21 mouse cellular contexts compared by ENCODE assay signal in genomic region chr5:140661427-140661826, GRCm38 (mm10). TPM values are rescaled to one million over a fixed set of nuclear protein-coding genes. Genes with fewer than 3 reads are reported as not detected.
DNase-seq lines count a peak whose midpoint lies in the region; ATAC-seq and TF ChIP-seq lines count a peak whose summit lies in the region.
"Had no signal": no experiment of that assay in that cellular context is flagged by ENCODE, and none has a peak within 500 bp of the region (broad histone marks: within the 10 kb centered on the region; RNA-seq: fewer than 3 reads in every experiment).

No protein-coding gene starts in this region.

- WGBS in heart, embryonic 13.5 days, result 43% methylated on average over 8 of the region's 8 CpGs
- 59% methylated on average over 8 of the region's 8 CpGs for WGBS in heart, adult 2 months
- WGBS in midbrain, embryonic 13.5 days, result 78% methylated on average over 8 of the region's 8 CpGs
- 83% methylated on average over 8 of the region's 8 CpGs for WGBS in midbrain, embryonic 14.5 days
- WGBS in forebrain, embryonic 15.5 days, result 63% methylated on average over 8 of the region's 8 CpGs
- 72% methylated on average over 8 of the region's 8 CpGs for WGBS in hindbrain, postnatal 0 days

- H3K4me1 ChIP-seq in heart, embryonic 13.5 days, result peaks cover 37% of the 10 kb centered on the region
- peaks cover 3% of the 10 kb centered on the region; the same call in 1 of the 2 replicates for H3K4me1 ChIP-seq in heart, adult 2 months (ENCODE audit: control insufficient read depth, insufficient read depth, low read length)
- H3K4me1 ChIP-seq in midbrain, embryonic 13.5 days (replicated peaks), result peaks cover 44% of the 10 kb centered on the region
- peaks cover 7% of the 10 kb centered on the region for H3K4me1 ChIP-seq in midbrain, embryonic 14.5 days (ENCODE audit: control insufficient read depth, insufficient read depth, low read length)
- peaks cover 0 to 30% of the 10 kb centered on the region in 2 experiments; a peak in 3 of 4 replicates for H3K4me1 ChIP-seq in MEL (ENCODE audit: control insufficient read depth in 1 of 2, insufficient read depth in 2 of 2, low read length in 2 of 2)
- H3K4me1 ChIP-seq in forebrain, embryonic 15.5 days, result peaks cover 56% of the 10 kb centered on the region
- peaks cover 10% of the 10 kb centered on the region; the same call in 1 of the 2 replicates for H3K4me1 ChIP-seq in hindbrain, postnatal 0 days (ENCODE audit: insufficient read depth, low read length)

- intact Hi-C loops in heart, adult 2 months (cut with DNase I), result no loop called here

- no peak for TF ChIP-seq RAD21 in MEL (IDR thresholded peaks at IDR 0.05; ENCODE audit: low read depth, low read length)

- peaks cover 7% of the 10 kb centered on the region for H3K27me3 ChIP-seq in heart, embryonic 13.5 days (replicated peaks)
- no peaks in the 10 kb centered on the region for H3K27me3 ChIP-seq in heart, adult 2 months (ENCODE audit: control insufficient read depth, insufficient read depth, low read length)
- H3K27me3 ChIP-seq in midbrain, embryonic 13.5 days, result no peaks in the 10 kb centered on the region
- H3K27me3 ChIP-seq in midbrain, embryonic 14.5 days (ENCODE audit: control insufficient read depth, insufficient read depth, low read length), result no peaks in the 10 kb centered on the region
- H3K27me3 ChIP-seq in MEL (ENCODE audit: control insufficient read depth in 1 of 2, insufficient read depth in 2 of 2, low read length in 2 of 2), result no peaks in the 10 kb centered on the region
- no peaks in the 10 kb centered on the region for H3K27me3 ChIP-seq in forebrain, embryonic 15.5 days
- no peaks in the 10 kb centered on the region for H3K27me3 ChIP-seq in hindbrain, postnatal 0 days (ENCODE audit: insufficient read depth, low read length)
- H3K27me3 ChIP-seq: limb, embryonic 13.5 days had no signal

- no peak overlapping the region for H3K4me3 ChIP-seq in heart, embryonic 13.5 days
- no peak overlapping the region for H3K4me3 ChIP-seq in heart, adult 2 months
- H3K4me3 ChIP-seq in midbrain, embryonic 13.5 days (replicated peaks), result no peak overlapping the region
- no peak overlapping the region for H3K4me3 ChIP-seq in midbrain, embryonic 14.5 days (replicated peaks; ENCODE audit: low read depth, low read length)
- H3K4me3 ChIP-seq in MEL (ENCODE audit: control insufficient read depth in 1 of 2, insufficient read depth in 1 of 2, low read depth in 2 of 2, low read length in 2 of 2), result no peak overlapping the region
- H3K4me3 ChIP-seq in forebrain, embryonic 15.5 days, result no peak overlapping the region
- H3K4me3 ChIP-seq in hindbrain, postnatal 0 days (ENCODE audit: low read length), result no peak overlapping the region
- H3K4me3 ChIP-seq: embryonic facial prominence, embryonic 12.5 days; limb, embryonic 13.5 days; liver, embryonic 15.5 days had no signal

- no peaks in the 10 kb centered on the region for H3K9me3 ChIP-seq in heart, embryonic 13.5 days
- no peaks in the 10 kb centered on the region for H3K9me3 ChIP-seq in midbrain, embryonic 13.5 days
- no peaks in the 10 kb centered on the region for H3K9me3 ChIP-seq in midbrain, embryonic 14.5 days (ENCODE audit: control insufficient read depth, low read length)
- H3K9me3 ChIP-seq in MEL (replicated peaks; ENCODE audit: insufficient read depth, low read length), result no peaks in the 10 kb centered on the region
- H3K9me3 ChIP-seq in forebrain, embryonic 15.5 days, result no peaks in the 10 kb centered on the region
- H3K9me3 ChIP-seq in hindbrain, postnatal 0 days (ENCODE audit: low read length), result no peaks in the 10 kb centered on the region
- H3K9me3 ChIP-seq: embryonic facial prominence, embryonic 12.5 days; limb, embryonic 13.5 days; liver, embryonic 15.5 days had no signal

- no peak for TF ChIP-seq EP300 in heart, adult 2 months (IDR thresholded peaks at IDR 0.05; ENCODE audit: insufficient read depth, low read depth, low read length)
- TF ChIP-seq EP300 in MEL (IDR thresholded peaks at IDR 0.05; ENCODE audit: low read depth in 1 of 2, low read length in 2 of 2), result peak in 1 of 2 experiments; percentile 36; a peak in 1 of 4 replicates

- peak overlapping the region; percentile 53 for H3K4me2 ChIP-seq in heart, embryonic 13.5 days
- no peak overlapping the region for H3K4me2 ChIP-seq in midbrain, embryonic 13.5 days (replicated peaks)
- H3K4me2 ChIP-seq in midbrain, embryonic 14.5 days (ENCODE audit: low read length), result no peak overlapping the region
- H3K4me2 ChIP-seq in forebrain, embryonic 15.5 days (replicated peaks), result no peak overlapping the region
- no peak overlapping the region for H3K4me2 ChIP-seq in hindbrain, postnatal 0 days (ENCODE audit: low read depth, low read length)
- H3K4me2 ChIP-seq: embryonic facial prominence, embryonic 12.5 days; hindbrain, embryonic 14.5 days; limb, embryonic 13.5 days; liver, embryonic 15.5 days had no signal

- TF ChIP-seq CTCF in heart, adult 2 months (IDR thresholded peaks at IDR 0.05), result no peak
- no peak for TF ChIP-seq CTCF in MEL (IDR thresholded peaks at IDR 0.05 in 2 of 3, conservative IDR thresholded peaks at IDR 0.05 in 1 of 3; ENCODE audit: control insufficient read depth in 1 of 3, insufficient read depth in 1 of 3, low read depth in 2 of 3, low read length in 3 of 3, poor library complexity in 1 of 3, severe bottlenecking in 1 of 3)
- TF ChIP-seq CTCF in hindbrain, postnatal 0 days (IDR thresholded peaks at IDR 0.05; ENCODE audit: low read depth), result no peak

- no peak for DNase-seq in heart, adult 2 months
- no peak for DNase-seq in midbrain, embryonic 14.5 days
- no peak for DNase-seq in MEL (ENCODE audit: low read depth, low spot score)
- DNase-seq in embryo, embryonic 10 days (ENCODE audit: low spot score), result no peak
- no peak for DNase-seq in hindbrain, postnatal 0 days (ENCODE audit: low spot score)
- DNase-seq: adrenal gland, postnatal 25 days; B cell, adult 2 months; cerebellum, adult 18-20 months; cerebellum, postnatal 36 days; kidney, adult 2 months; kidney, postnatal 14 days; right cerebral cortex, postnatal 4 days; thymus, adult 18-20 months had no signal

- no peak for ATAC-seq in heart, embryonic 13.5 days (ENCODE audit: extremely low read depth, insufficient number of reproducible peaks, low FRiP score, low TSS enrichment)
- no peak for ATAC-seq in midbrain, embryonic 13.5 days
- ATAC-seq in midbrain, embryonic 14.5 days (ENCODE audit: low FRiP score, low TSS enrichment), result no peak
- no peak for ATAC-seq in forebrain, embryonic 15.5 days (replicated peaks)
- no peak for ATAC-seq in hindbrain, postnatal 0 days
- ATAC-seq: lung, postnatal 0 days had no signal

- peak overlapping the region; percentile 66 for H3K9ac ChIP-seq in heart, embryonic 13.5 days
- H3K9ac ChIP-seq in heart, adult 2 months (ENCODE audit: low read depth, low read length), result no peak overlapping the region
- peak overlapping the region; percentile 41; the same call in 1 of the 2 replicates for H3K9ac ChIP-seq in midbrain, embryonic 13.5 days (replicated peaks)
- no peak overlapping the region for H3K9ac ChIP-seq in midbrain, embryonic 14.5 days (replicated peaks; ENCODE audit: low read length)
- H3K9ac ChIP-seq in MEL (ENCODE audit: control insufficient read depth, low read depth, low read length, poor library complexity, severe bottlenecking), result peak overlapping the region; percentile 15
- no peak overlapping the region for H3K9ac ChIP-seq in forebrain, embryonic 15.5 days (replicated peaks)
- H3K9ac ChIP-seq in hindbrain, postnatal 0 days (replicated peaks; ENCODE audit: low read length), result no peak overlapping the region
- H3K9ac ChIP-seq: embryonic facial prominence, embryonic 12.5 days; hindbrain, embryonic 14.5 days; limb, embryonic 13.5 days; liver, embryonic 15.5 days had no signal

- peaks cover 7% of the 10 kb centered on the region for H3K36me3 ChIP-seq in heart, embryonic 13.5 days
- no peaks in the 10 kb centered on the region for H3K36me3 ChIP-seq in heart, adult 2 months (ENCODE audit: control insufficient read depth, insufficient read depth, low read length)
- H3K36me3 ChIP-seq in midbrain, embryonic 13.5 days, result peaks cover 17% of the 10 kb centered on the region; the same call in 1 of the 2 replicates
- 0 out of 2 replicates have a peak, but pooled peaks cover 11% of the 10 kb centered on the region for H3K36me3 ChIP-seq in midbrain, embryonic 14.5 days (ENCODE audit: control insufficient read depth, insufficient read depth, low read length)
- H3K36me3 ChIP-seq in MEL (ENCODE audit: control insufficient read depth in 1 of 2, insufficient read depth in 2 of 2, low read length in 2 of 2), result peaks cover 0 to 14% of the 10 kb centered on the region in 2 experiments; a peak in 2 of 4 replicates
- no peaks in the 10 kb centered on the region; the same call in 1 of the 2 replicates for H3K36me3 ChIP-seq in forebrain, embryonic 15.5 days
- H3K36me3 ChIP-seq in hindbrain, postnatal 0 days (ENCODE audit: insufficient read depth, low read length), result peaks cover 20% of the 10 kb centered on the region; the same call in 1 of the 2 replicates
- H3K36me3 ChIP-seq: liver, embryonic 15.5 days had no signal

- H3K27ac ChIP-seq in heart, embryonic 13.5 days (replicated peaks), result peak overlapping the region; percentile 73
- H3K27ac ChIP-seq in heart, adult 2 months, result no peak overlapping the region
- peak overlapping the region; percentile 39; the same call in 1 of the 2 replicates for H3K27ac ChIP-seq in midbrain, embryonic 13.5 days
- H3K27ac ChIP-seq in midbrain, embryonic 14.5 days (replicated peaks; ENCODE audit: low read depth, low read length), result no peak overlapping the region
- no peak overlapping the region for H3K27ac ChIP-seq in MEL (ENCODE audit: control insufficient read depth, low read depth, low read length)
- peak overlapping the region; percentile 70 for H3K27ac ChIP-seq in forebrain, embryonic 15.5 days (replicated peaks)
- no peak overlapping the region; the same call in 1 of the 2 replicates for H3K27ac ChIP-seq in hindbrain, postnatal 0 days
- H3K27ac ChIP-seq: embryonic facial prominence, embryonic 12.5 days; limb, embryonic 13.5 days; liver, embryonic 15.5 days had no signal

- TF ChIP-seq POLR2A in heart, adult 2 months (IDR thresholded peaks at IDR 0.05; ENCODE audit: insufficient read depth, low read depth, low read length), result no peak
- TF ChIP-seq POLR2A in MEL (IDR thresholded peaks at IDR 0.05; ENCODE audit: control insufficient read depth in 1 of 2, insufficient read depth in 1 of 2, low read depth in 1 of 2, low read length in 2 of 2, poor library complexity in 1 of 2), result no peak

- no peaks in the 10 kb centered on the region for H3K79me2 ChIP-seq in heart, adult 2 months (replicated peaks; ENCODE audit: control insufficient read depth, insufficient read depth, low read length)
- no peaks in the 10 kb centered on the region for H3K79me2 ChIP-seq in MEL (ENCODE audit: control insufficient read depth, insufficient read depth, low read length, poor library complexity)

RNA-seq across cellular contexts. Expression of gene Ttyh3, which starts 12.6 kb away (rescaled TPM):
- polyA plus RNA-seq in heart, embryonic 13.5 days (2015; fragmentation: Nextera tagmentation; extraction: Ambion mirVana), result 25.0 and 25.4 TPM in 2 replicates
- total RNA-seq in heart, adult 2 months (2021), result 10 to 100 TPM; 10.6 to 11.0 TPM
- 13.9 and 14.6 TPM in 2 replicates for polyA plus RNA-seq in heart, adult 2 months (2012; rRNA removed)
- polyA plus RNA-seq in midbrain, embryonic 13.5 days (2015; fragmentation: Nextera tagmentation; extraction: Ambion mirVana), result 53.6 and 76.6 TPM in 2 replicates
- polyA plus RNA-seq in midbrain, embryonic 14.5 days (2014; fragmentation: Nextera tagmentation; extraction: Ambion mirVana), result 72.1 and 86.7 TPM in 2 replicates
- 4.6 and 5.9 TPM in 2 replicates for total RNA-seq in MEL (2012; rRNA removed)
- polyA plus RNA-seq in MEL (2012; ENCODE audit: insufficient read depth in 1 of 2, insufficient read length in 2 of 2, low read depth in 1 of 2, low replicate concordance in 2 of 2, missing spikeins in 1 of 2), result 10 to 100 TPM in 1 of 2 experiments, not detected in 1; 35.7 TPM
- 78.9 and 85.5 TPM in 2 replicates for polyA plus RNA-seq in forebrain, embryonic 15.5 days (2015; fragmentation: Nextera tagmentation; extraction: Ambion mirVana)
- total RNA-seq in hindbrain, postnatal 0 days (2014; rRNA removed), result 253 and 260 TPM in 2 replicates
- 53.5 and 60.3 TPM in 2 replicates for polyA plus RNA-seq in hindbrain, postnatal 0 days (2015; fragmentation: Nextera tagmentation; extraction: Ambion mirVana)

RNA-seq across cellular contexts. Expression of gene Iqce, which starts 40.8 kb away (rescaled TPM):
- 8.0 and 10.3 TPM in 2 replicates for polyA plus RNA-seq in heart, embryonic 13.5 days (2015; fragmentation: Nextera tagmentation; extraction: Ambion mirVana)
- 1 to 10 TPM; 3.7 to 7.1 TPM for total RNA-seq in heart, adult 2 months (2021)
- polyA plus RNA-seq in heart, adult 2 months (2012; rRNA removed), result 5.8 TPM in 2 replicates
- 24.4 and 26.0 TPM in 2 replicates for polyA plus RNA-seq in midbrain, embryonic 13.5 days (2015; fragmentation: Nextera tagmentation; extraction: Ambion mirVana)
- 22.9 and 25.0 TPM in 2 replicates for polyA plus RNA-seq in midbrain, embryonic 14.5 days (2014; fragmentation: Nextera tagmentation; extraction: Ambion mirVana)
- 6.4 and 7.3 TPM in 2 replicates for total RNA-seq in MEL (2012; rRNA removed)
- polyA plus RNA-seq in MEL (2012; ENCODE audit: insufficient read depth in 1 of 2, insufficient read length in 2 of 2, low read depth in 1 of 2, low replicate concordance in 2 of 2, missing spikeins in 1 of 2), result 10 to 100 TPM in 1 of 2 experiments, not detected in 1; 21.2 TPM
- 22.2 and 25.1 TPM in 2 replicates for polyA plus RNA-seq in forebrain, embryonic 15.5 days (2015; fragmentation: Nextera tagmentation; extraction: Ambion mirVana)
- 19.1 and 43.1 TPM in 2 replicates for total RNA-seq in hindbrain, postnatal 0 days (2014; rRNA removed)
- polyA plus RNA-seq in hindbrain, postnatal 0 days (2015; fragmentation: Nextera tagmentation; extraction: Ambion mirVana), result 22.1 and 24.8 TPM in 2 replicates

RNA-seq across cellular contexts. Expression of gene Brat1, which starts 43.4 kb away (rescaled TPM):
- polyA plus RNA-seq in heart, embryonic 13.5 days (2015; fragmentation: Nextera tagmentation; extraction: Ambion mirVana), result 12.9 and 13.9 TPM in 2 replicates
- total RNA-seq in heart, adult 2 months (2021), result 1 to 10 TPM; 6.4 to 8.2 TPM
- 11.0 and 13.2 TPM in 2 replicates for polyA plus RNA-seq in heart, adult 2 months (2012; rRNA removed)
- polyA plus RNA-seq in midbrain, embryonic 13.5 days (2015; fragmentation: Nextera tagmentation; extraction: Ambion mirVana), result 20.7 and 22.4 TPM in 2 replicates
- polyA plus RNA-seq in midbrain, embryonic 14.5 days (2014; fragmentation: Nextera tagmentation; extraction: Ambion mirVana), result 18.3 and 19.0 TPM in 2 replicates
- total RNA-seq in MEL (2012; rRNA removed), result 11.6 and 13.7 TPM in 2 replicates
- 10 to 100 TPM in 1 of 2 experiments, not detected in 1; 14.2 TPM for polyA plus RNA-seq in MEL (2012; ENCODE audit: insufficient read depth in 1 of 2, insufficient read length in 2 of 2, low read depth in 1 of 2, low replicate concordance in 2 of 2, missing spikeins in 1 of 2)
- 26.3 and 28.2 TPM in 2 replicates for polyA plus RNA-seq in forebrain, embryonic 15.5 days (2015; fragmentation: Nextera tagmentation; extraction: Ambion mirVana)
- 44.6 and 46.7 TPM in 2 replicates for total RNA-seq in hindbrain, postnatal 0 days (2014; rRNA removed)
- 17.9 and 18.1 TPM in 2 replicates for polyA plus RNA-seq in hindbrain, postnatal 0 days (2015; fragmentation: Nextera tagmentation; extraction: Ambion mirVana)

RNA-seq across cellular contexts. Expression of gene Lfng, which starts 54.3 kb away (rescaled TPM):
- polyA plus RNA-seq in heart, embryonic 13.5 days (2015; fragmentation: Nextera tagmentation; extraction: Ambion mirVana), result 3.3 and 3.5 TPM in 2 replicates
- 10 to 100 TPM in 1 of 2 experiments, 1 to 10 TPM in 1; 7.4 to 11.5 TPM for total RNA-seq in heart, adult 2 months (2021)
- polyA plus RNA-seq in heart, adult 2 months (2012; rRNA removed), result 18.4 and 23.1 TPM in 2 replicates
- 25.0 and 25.7 TPM in 2 replicates for polyA plus RNA-seq in midbrain, embryonic 13.5 days (2015; fragmentation: Nextera tagmentation; extraction: Ambion mirVana)
- polyA plus RNA-seq in midbrain, embryonic 14.5 days (2014; fragmentation: Nextera tagmentation; extraction: Ambion mirVana), result 20.5 and 25.2 TPM in 2 replicates
- total RNA-seq in MEL (2012; rRNA removed), result 8.6 and 14.1 TPM in 2 replicates
- 10 to 100 TPM in 1 of 2 experiments, not detected in 1; 11.2 TPM for polyA plus RNA-seq in MEL (2012; ENCODE audit: insufficient read depth in 1 of 2, insufficient read length in 2 of 2, low read depth in 1 of 2, low replicate concordance in 2 of 2, missing spikeins in 1 of 2)
- polyA plus RNA-seq in forebrain, embryonic 15.5 days (2015; fragmentation: Nextera tagmentation; extraction: Ambion mirVana), result 25.7 and 28.8 TPM in 2 replicates
- 81.4 and 112 TPM in 2 replicates for total RNA-seq in hindbrain, postnatal 0 days (2014; rRNA removed)
- 29.7 and 35.1 TPM in 2 replicates for polyA plus RNA-seq in hindbrain, postnatal 0 days (2015; fragmentation: Nextera tagmentation; extraction: Ambion mirVana)

Comparison
In these comparisons a context has a peak if more than half of its experiments do, and no peak if none do; other contexts are left out.
1. H3K27ac ChIP-seq: peak in heart, embryonic 13.5 days (single experiment), midbrain, embryonic 13.5 days (single experiment) and forebrain, embryonic 15.5 days (single experiment); none in heart, adult 2 months (single experiment), midbrain, embryonic 14.5 days (single experiment), MEL (single experiment) and hindbrain, postnatal 0 days (single experiment).
2. H3K9ac ChIP-seq: peak in heart, embryonic 13.5 days (single experiment), midbrain, embryonic 13.5 days (single experiment) and MEL (single experiment); none in heart, adult 2 months (single experiment), midbrain, embryonic 14.5 days (single experiment), forebrain, embryonic 15.5 days (single experiment) and hindbrain, postnatal 0 days (single experiment).